Mouse (Mus musculus): ENCODE measurements around the gene Isca2. TPM values are rescaled to one million over a fixed set of nuclear protein-coding genes. Genes with fewer than 3 reads are reported as not detected.

Isca2 gene
- polyA plus RNA-seq, 1 experiment from 2014 or later, result 156 TPM

GRCm38 (mm10) chr12:84805228-84805842, 32.3 kb downstream of the Isca2 start:
- no peak for DNase-seq (ENCODE audit: low spot score)
- Histone ChIP-seq H3K4me1 (replicated peaks; ENCODE audit: control insufficient read depth, insufficient read depth, low read length) (no peaks in the 10 kb centered on the region), H3K27me3 (ENCODE audit: control insufficient read depth, insufficient read depth, low read length) (no peaks in the 10 kb centered on the region), H3K27ac (ENCODE audit: low read depth, low read length) (no peak overlapping the region), H3K4me3 (ENCODE audit: low read depth, low read length) (no peak overlapping the region), H3K9me3 (ENCODE audit: control insufficient read depth, low read length) (no peaks in the 10 kb centered on the region), H3K4me2 (ENCODE audit: low read depth, low read length, severe bottlenecking) (no peak overlapping the region), H3K9ac (ENCODE audit: low read length) (no peak overlapping the region), H3K36me3 (ENCODE audit: control insufficient read depth, insufficient read depth, low read length) (no peaks in the 10 kb centered on the region)
- 78% methylated on average over 9 of the region's 9 CpGs for WGBS
- ATAC-seq (replicated peaks; ENCODE audit: low FRiP score), result no peak

DNA sequence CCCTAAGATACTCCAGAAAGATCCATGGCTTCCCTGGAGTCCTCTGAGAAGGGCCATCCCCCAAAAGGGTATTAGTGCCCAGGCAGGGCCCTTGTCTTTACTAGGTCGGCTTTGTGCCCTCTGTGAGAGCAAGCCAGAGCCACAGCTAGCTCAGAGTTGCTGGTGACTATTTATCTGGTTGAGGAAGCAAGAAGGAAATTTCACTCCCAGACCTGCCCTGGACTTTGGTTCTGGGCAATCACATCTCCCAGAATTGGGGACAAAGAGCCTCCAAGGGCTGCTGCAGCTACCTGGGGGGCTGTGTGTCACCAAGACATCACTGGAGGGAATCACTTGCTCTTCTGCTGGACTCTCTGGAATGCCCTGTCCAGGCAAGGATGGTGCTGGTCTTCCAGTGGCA, 33.0 kb downstream of the Isca2 start:
- no peak for ATAC-seq (replicated peaks; ENCODE audit: low FRiP score)
- no peaks in the 10 kb centered on the region for H3K27me3 ChIP-seq (ENCODE audit: control insufficient read depth, insufficient read depth, low read length)
- DNase-seq (ENCODE audit: low spot score), result no peak
- no peaks in the 10 kb centered on the region for H3K4me1 ChIP-seq (replicated peaks; ENCODE audit: control insufficient read depth, insufficient read depth, low read length)
- H3K4me2 ChIP-seq (ENCODE audit: low read depth, low read length, severe bottlenecking), result no peak overlapping the region
- no peak overlapping the region for H3K27ac ChIP-seq (ENCODE audit: low read depth, low read length)
- no peak overlapping the region for H3K4me3 ChIP-seq (ENCODE audit: low read depth, low read length)
- WGBS, result 80% methylated on average over 1 of the region's 1 CpGs
- H3K9me3 ChIP-seq (ENCODE audit: control insufficient read depth, low read length), result no peaks in the 10 kb centered on the region
- H3K36me3 ChIP-seq (ENCODE audit: control insufficient read depth, insufficient read depth, low read length), result no peaks in the 10 kb centered on the region
- no peak overlapping the region for H3K9ac ChIP-seq (ENCODE audit: low read length)

DNA sequence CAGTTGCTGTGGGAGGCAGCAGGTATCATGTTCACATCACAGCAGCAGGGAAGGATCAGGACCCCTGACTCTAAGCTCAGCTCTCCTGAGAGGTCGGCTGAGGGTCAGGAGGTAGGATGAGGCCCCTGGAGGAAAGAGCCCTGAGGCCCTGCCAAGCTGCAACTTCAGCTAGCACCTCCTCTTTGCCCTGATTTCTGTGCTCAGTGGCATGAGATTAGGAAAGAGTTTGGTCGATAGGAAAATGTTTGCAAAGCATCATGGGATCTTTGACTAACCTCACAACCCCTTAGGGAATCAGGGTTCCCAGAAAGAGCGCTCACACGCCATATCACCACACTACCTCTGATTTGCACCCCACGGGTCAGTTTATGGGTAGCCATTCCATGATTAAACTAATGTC, 33.7 kb downstream of the Isca2 start:
- no peaks in the 10 kb centered on the region for H3K9me3 ChIP-seq (ENCODE audit: control insufficient read depth, low read length)
- no peak for ATAC-seq (replicated peaks; ENCODE audit: low FRiP score)
- no peak for DNase-seq (ENCODE audit: low spot score)
- H3K4me3 ChIP-seq (ENCODE audit: low read depth, low read length), result no peak overlapping the region
- no peak overlapping the region for H3K27ac ChIP-seq (ENCODE audit: low read depth, low read length)
- H3K27me3 ChIP-seq (ENCODE audit: control insufficient read depth, insufficient read depth, low read length), result no peaks in the 10 kb centered on the region
- H3K36me3 ChIP-seq (ENCODE audit: control insufficient read depth, insufficient read depth, low read length), result no peaks in the 10 kb centered on the region
- 70% methylated on average over 5 of the region's 5 CpGs for WGBS
- H3K4me1 ChIP-seq (replicated peaks; ENCODE audit: control insufficient read depth, insufficient read depth, low read length), result no peaks in the 10 kb centered on the region
- no peak overlapping the region for H3K9ac ChIP-seq (ENCODE audit: low read length)
- H3K4me2 ChIP-seq (ENCODE audit: low read depth, low read length, severe bottlenecking), result no peak overlapping the region

GRCm38 (mm10) chr12:84807351-84807750, 34.3 kb downstream of the Isca2 start:
- ATAC-seq (replicated peaks; ENCODE audit: low FRiP score), result no peak
- no peak overlapping the region for H3K4me3 ChIP-seq (ENCODE audit: low read depth, low read length)

GRCm38 (mm10) chr12:84809033-84809432, 36.0 kb downstream of the Isca2 start:
- no peak overlapping the region for H3K9ac ChIP-seq (ENCODE audit: low read length)
- no peaks in the 10 kb centered on the region for H3K4me1 ChIP-seq (replicated peaks; ENCODE audit: control insufficient read depth, insufficient read depth, low read length)
- no peak for ATAC-seq (replicated peaks; ENCODE audit: low FRiP score)
- H3K27ac ChIP-seq (ENCODE audit: low read depth, low read length), result no peak overlapping the region
- no peaks in the 10 kb centered on the region for H3K9me3 ChIP-seq (ENCODE audit: control insufficient read depth, low read length)
- no peak overlapping the region for H3K4me3 ChIP-seq (ENCODE audit: low read depth, low read length)
- 84% methylated on average over 6 of the region's 6 CpGs for WGBS
- no peak for DNase-seq (ENCODE audit: low spot score)
- no peaks in the 10 kb centered on the region for H3K36me3 ChIP-seq (ENCODE audit: control insufficient read depth, insufficient read depth, low read length)
- H3K27me3 ChIP-seq (ENCODE audit: control insufficient read depth, insufficient read depth, low read length), result no peaks in the 10 kb centered on the region
- no peak overlapping the region for H3K4me2 ChIP-seq (ENCODE audit: low read depth, low read length, severe bottlenecking)

More at GRCm38 (mm10) chr12:84807351-84807750, 34.3 kb downstream of the Isca2 start:
- no peak for DNase-seq (ENCODE audit: low spot score)
- no peak overlapping the region for H3K9ac ChIP-seq (ENCODE audit: low read length)
- H3K4me1 ChIP-seq (replicated peaks; ENCODE audit: control insufficient read depth, insufficient read depth, low read length), result no peaks in the 10 kb centered on the region
- H3K4me2 ChIP-seq (ENCODE audit: low read depth, low read length, severe bottlenecking), result no peak overlapping the region
- 89% methylated on average over 13 of the region's 13 CpGs for WGBS
- H3K36me3 ChIP-seq (ENCODE audit: control insufficient read depth, insufficient read depth, low read length), result no peaks in the 10 kb centered on the region
- no peaks in the 10 kb centered on the region for H3K27me3 ChIP-seq (ENCODE audit: control insufficient read depth, insufficient read depth, low read length)
- H3K27ac ChIP-seq (ENCODE audit: low read depth, low read length), result no peak overlapping the region
- H3K9me3 ChIP-seq (ENCODE audit: control insufficient read depth, low read length), result no peaks in the 10 kb centered on the region

DNA sequence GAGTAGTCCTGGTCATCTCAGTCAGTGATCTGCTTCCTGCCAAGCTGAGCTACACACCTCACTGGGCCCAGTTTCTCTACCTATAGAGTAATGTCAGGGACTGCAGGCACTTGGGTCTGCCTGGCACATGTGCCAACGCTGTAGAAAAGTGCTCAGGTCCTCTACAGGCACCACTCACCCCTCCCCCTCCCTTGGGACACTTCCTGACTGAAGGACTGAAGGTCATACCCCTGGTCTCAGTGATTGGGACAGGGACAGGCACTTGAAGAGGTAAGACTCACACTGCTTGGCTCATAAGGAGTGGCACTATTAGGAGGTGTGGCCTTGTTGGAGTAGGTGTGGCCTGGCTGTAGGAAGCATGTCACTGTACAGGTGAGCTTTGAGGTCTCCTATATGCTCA, 37.8 kb downstream of the Isca2 start:
- no peak overlapping the region for H3K4me3 ChIP-seq (ENCODE audit: low read depth, low read length)
- 65% methylated on average over 1 of the region's 1 CpGs for WGBS
- H3K4me1 ChIP-seq (replicated peaks; ENCODE audit: control insufficient read depth, insufficient read depth, low read length), result no peaks in the 10 kb centered on the region
- H3K27ac ChIP-seq (ENCODE audit: low read depth, low read length), result no peak overlapping the region
- DNase-seq (ENCODE audit: low spot score) (no peak), ATAC-seq (replicated peaks; ENCODE audit: low FRiP score) (no peak)
- H3K9me3 ChIP-seq (ENCODE audit: control insufficient read depth, low read length), result no peaks in the 10 kb centered on the region
- H3K36me3 ChIP-seq (ENCODE audit: control insufficient read depth, insufficient read depth, low read length), result no peaks in the 10 kb centered on the region
- no peak overlapping the region for H3K4me2 ChIP-seq (ENCODE audit: low read depth, low read length, severe bottlenecking)
- no peaks in the 10 kb centered on the region for H3K27me3 ChIP-seq (ENCODE audit: control insufficient read depth, insufficient read depth, low read length)
- no peak overlapping the region for H3K9ac ChIP-seq (ENCODE audit: low read length)

GRCm38 (mm10) chr12:84811510-84811909, 38.5 kb downstream of the Isca2 start:
- Histone ChIP-seq H3K36me3 (ENCODE audit: control insufficient read depth, insufficient read depth, low read length) (no peaks in the 10 kb centered on the region), H3K4me1 (replicated peaks; ENCODE audit: control insufficient read depth, insufficient read depth, low read length) (no peaks in the 10 kb centered on the region), H3K27me3 (ENCODE audit: control insufficient read depth, insufficient read depth, low read length) (no peaks in the 10 kb centered on the region), H3K27ac (ENCODE audit: low read depth, low read length) (no peak overlapping the region), H3K4me3 (ENCODE audit: low read depth, low read length) (no peak overlapping the region), H3K9me3 (ENCODE audit: control insufficient read depth, low read length) (no peaks in the 10 kb centered on the region), H3K9ac (ENCODE audit: low read length) (no peak overlapping the region), H3K4me2 (ENCODE audit: low read depth, low read length, severe bottlenecking) (no peak overlapping the region)
- WGBS, result 73% methylated on average over 4 of the region's 4 CpGs
- no peak for ATAC-seq (replicated peaks; ENCODE audit: low FRiP score)
- no peak for DNase-seq (ENCODE audit: low spot score)

DNA sequence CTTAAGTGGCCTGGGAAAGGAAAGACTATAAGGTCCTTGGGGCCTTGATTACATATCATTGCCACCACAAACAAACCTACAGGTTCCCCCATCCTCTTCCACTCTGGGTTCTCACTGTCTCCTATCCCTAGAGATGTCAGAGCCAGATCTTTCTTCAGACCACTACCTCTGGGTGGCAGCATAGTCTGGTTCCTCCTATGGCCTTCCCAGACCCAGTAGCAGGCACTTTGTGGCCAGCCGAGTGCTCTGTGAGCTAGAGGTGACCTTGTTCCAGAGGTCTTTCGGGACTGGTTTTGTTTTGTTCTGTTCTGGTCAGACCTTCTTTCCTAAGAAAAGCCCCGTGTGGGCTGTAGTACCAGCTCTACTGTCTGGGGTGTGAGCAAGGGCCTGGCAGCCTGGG, 39.0 kb downstream of the Isca2 start:
- Histone ChIP-seq H3K4me3 (ENCODE audit: low read depth, low read length) (no peak overlapping the region), H3K4me1 (replicated peaks; ENCODE audit: control insufficient read depth, insufficient read depth, low read length) (no peaks in the 10 kb centered on the region), H3K27me3 (ENCODE audit: control insufficient read depth, insufficient read depth, low read length) (no peaks in the 10 kb centered on the region), H3K9ac (ENCODE audit: low read length) (no peak overlapping the region), H3K27ac (ENCODE audit: low read depth, low read length) (no peak overlapping the region), H3K36me3 (ENCODE audit: control insufficient read depth, insufficient read depth, low read length) (no peaks in the 10 kb centered on the region), H3K4me2 (ENCODE audit: low read depth, low read length, severe bottlenecking) (no peak overlapping the region), H3K9me3 (ENCODE audit: control insufficient read depth, low read length) (no peaks in the 10 kb centered on the region)
- ATAC-seq (replicated peaks; ENCODE audit: low FRiP score) (no peak), DNase-seq (ENCODE audit: low spot score) (no peak)
- 64% methylated on average over 3 of the region's 3 CpGs for WGBS

- Histone ChIP-seq H3K27me3 (ENCODE audit: control insufficient read depth, insufficient read depth, low read length) (no peaks in the 10 kb centered on the region), H3K4me3 (ENCODE audit: low read depth, low read length) (no peak overlapping the region), H3K27ac (ENCODE audit: low read depth, low read length) (no peak overlapping the region), H3K9me3 (ENCODE audit: control insufficient read depth, low read length) (no peaks in the 10 kb centered on the region), H3K36me3 (ENCODE audit: control insufficient read depth, insufficient read depth, low read length) (no peaks in the 10 kb centered on the region), H3K4me2 (ENCODE audit: low read depth, low read length, severe bottlenecking) (no peak overlapping the region), H3K4me1 (replicated peaks; ENCODE audit: control insufficient read depth, insufficient read depth, low read length) (no peaks in the 10 kb centered on the region), H3K9ac (ENCODE audit: low read length) (no peak overlapping the region)
- WGBS, result 46% methylated on average over 7 of the region's 7 CpGs
- ATAC-seq (replicated peaks; ENCODE audit: low FRiP score), result no peak
- DNase-seq (ENCODE audit: low spot score), result no peak
Measured at GRCm38 (mm10) chr12:84813773-84814172, 40.7 kb downstream of the Isca2 start.
